Mouse (Mus musculus): ENCODE data around the gene Timeless. TPM values are rescaled to one million over a fixed set of nuclear protein-coding genes. Genes with fewer than 3 reads are reported as not detected.

The Timeless gene
- 69.7 and 106 TPM in 2 replicates for total RNA-seq (2012; rRNA removed)

DNA sequence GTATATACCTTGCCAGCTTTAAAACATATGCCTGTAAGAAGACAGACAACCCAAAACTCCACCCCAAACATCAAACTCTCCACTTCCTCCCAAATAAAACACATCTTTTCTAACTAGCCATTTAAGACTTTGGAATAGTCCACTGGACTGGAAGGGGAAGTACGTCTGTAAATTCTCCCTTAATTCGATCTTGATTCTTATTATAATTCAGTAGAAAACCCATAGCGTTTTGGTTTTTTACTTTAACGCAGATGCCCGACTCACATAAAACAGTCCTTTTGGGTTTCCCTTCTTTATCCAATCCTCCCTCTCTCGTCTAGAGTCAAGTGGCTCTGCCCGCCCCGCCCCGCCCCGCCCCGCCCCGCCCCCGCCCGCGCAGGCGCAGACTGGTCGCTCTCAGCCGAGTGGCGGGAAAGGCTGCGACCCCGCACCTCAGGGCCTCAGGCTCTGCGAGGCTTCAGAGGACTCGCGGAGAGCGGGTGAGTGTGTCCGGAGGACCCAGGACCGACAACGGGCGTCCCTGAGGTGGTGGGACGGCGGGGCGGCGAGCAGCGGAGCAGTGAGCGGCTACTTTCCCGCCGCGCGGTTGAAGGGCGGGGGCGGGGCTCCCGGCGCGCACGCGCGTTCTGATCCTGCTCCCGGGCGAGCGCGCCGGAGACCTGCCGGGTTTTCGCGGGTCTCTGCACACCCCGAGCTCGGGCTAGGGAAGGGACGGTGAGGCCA, at the start of gene Timeless:
Gene Timeless (plus strand): TSS at position 369 of the 723 bp plus-strand sequence.
- peak; percentile 65 for DNase-seq (ENCODE audit: low read depth, low spot score)
- H3K27ac ChIP-seq (ENCODE audit: insufficient read depth, low read depth, low read length, poor library complexity, severe bottlenecking), result peak within 1 kb of the TSS; percentile 99
- H3K9me3 ChIP-seq (ENCODE audit: control insufficient read depth, insufficient read depth, low read depth, low read length), result no peaks in the 10 kb centered on the region
- TF ChIP-seq ZC3H11A (IDR thresholded peaks at IDR 0.05; ENCODE audit: borderline replicate concordance, low read depth, low read length) (no peak), CHD2 (IDR thresholded peaks at IDR 0.05; ENCODE audit: low read depth, low read length) (no peak), MAFK (IDR thresholded peaks at IDR 0.05; ENCODE audit: insufficient read depth, low read depth, low read length) (no peak), HCFC1 (IDR thresholded peaks at IDR 0.05; ENCODE audit: borderline replicate concordance, insufficient read depth, low read length) (no peak), ZNF384 (IDR thresholded peaks at IDR 0.05; ENCODE audit: low read depth, low read length) (no peak)
- H3K4me3 ChIP-seq (ENCODE audit: insufficient read depth in 1 of 2, low read depth in 1 of 2, low read length in 2 of 2, poor library complexity in 1 of 2, severe bottlenecking in 1 of 2), result peak within 1 kb of the TSS; percentile 92 to 99
- in situ Hi-C loops (cut with MboI; ENCODE audit: low sequenced_read_pairs in 2 of 2, unreplicated experiment in 2 of 2), result no loop called here
- H3K9ac ChIP-seq (ENCODE audit: insufficient read depth, low read depth, low read length, poor library complexity, severe bottlenecking), result peak within 1 kb of the TSS; percentile 100
- peaks cover 13% of the 10 kb centered on the region for H3K36me3 ChIP-seq (ENCODE audit: control insufficient read depth, insufficient read depth, low read length, poor library complexity, severe bottlenecking)
- peaks cover 0 to 13% of the 10 kb centered on the region in 2 experiments; a peak in 2 of 4 replicates for H3K4me1 ChIP-seq (ENCODE audit: control insufficient read depth in 2 of 2, insufficient read depth in 2 of 2, low read length in 2 of 2, poor library complexity in 1 of 2)

DNA sequence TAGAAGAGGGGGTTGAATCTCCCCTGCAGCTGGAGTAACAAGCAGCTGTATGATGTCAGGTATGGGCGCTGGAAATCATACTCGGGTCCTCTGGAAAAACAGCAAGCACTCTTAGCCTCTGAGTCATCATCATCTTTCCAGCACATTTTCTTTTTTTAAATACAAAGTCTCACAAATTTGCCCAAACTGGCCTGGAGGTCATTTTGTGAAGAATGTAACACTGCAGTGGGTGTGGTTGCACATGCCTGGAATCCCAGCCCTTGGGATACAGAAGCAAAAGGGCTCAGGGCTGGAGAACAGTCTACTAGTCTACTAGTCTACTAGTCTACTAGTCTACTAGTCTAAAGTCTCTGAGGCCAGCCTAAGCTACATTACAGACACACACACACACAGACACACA, 47.6 kb upstream of the Timeless start:
- Histone ChIP-seq H3K9me3 (ENCODE audit: control insufficient read depth, insufficient read depth, low read depth, low read length) (no peaks in the 10 kb centered on the region), H3K36me3 (ENCODE audit: control insufficient read depth, insufficient read depth, low read length, poor library complexity, severe bottlenecking) (no peaks in the 10 kb centered on the region), H3K27ac (ENCODE audit: insufficient read depth, low read depth, low read length, poor library complexity, severe bottlenecking) (peak overlapping the region; percentile 77), H3K4me1 (ENCODE audit: control insufficient read depth in 2 of 2, insufficient read depth in 2 of 2, low read length in 2 of 2, poor library complexity in 1 of 2) (peaks cover 2 to 8% of the 10 kb centered on the region in 2 experiments; a peak in 3 of 4 replicates), H3K9ac (ENCODE audit: insufficient read depth, low read depth, low read length, poor library complexity, severe bottlenecking) (no peak overlapping the region), H3K4me3 (ENCODE audit: insufficient read depth in 1 of 2, low read depth in 1 of 2, low read length in 2 of 2, poor library complexity in 1 of 2, severe bottlenecking in 1 of 2) (no peak overlapping the region)
- DNase-seq (ENCODE audit: low read depth, low spot score), result no peak
- in situ Hi-C loops (cut with MboI; ENCODE audit: low sequenced_read_pairs in 2 of 2, unreplicated experiment in 2 of 2), result loop anchor here in 1 of 2 experiments (10.0 kb wide), 1 partner anchor 89 kb away; the partner anchor contains the start of gene Baz2a
- TF ChIP-seq ZNF384 (IDR thresholded peaks at IDR 0.05; ENCODE audit: low read depth, low read length) (no peak), CHD2 (IDR thresholded peaks at IDR 0.05; ENCODE audit: low read depth, low read length) (no peak), MAFK (IDR thresholded peaks at IDR 0.05; ENCODE audit: insufficient read depth, low read depth, low read length) (no peak), ZC3H11A (IDR thresholded peaks at IDR 0.05; ENCODE audit: borderline replicate concordance, low read depth, low read length) (no peak), HCFC1 (IDR thresholded peaks at IDR 0.05; ENCODE audit: borderline replicate concordance, insufficient read depth, low read length) (no peak)

DNA sequence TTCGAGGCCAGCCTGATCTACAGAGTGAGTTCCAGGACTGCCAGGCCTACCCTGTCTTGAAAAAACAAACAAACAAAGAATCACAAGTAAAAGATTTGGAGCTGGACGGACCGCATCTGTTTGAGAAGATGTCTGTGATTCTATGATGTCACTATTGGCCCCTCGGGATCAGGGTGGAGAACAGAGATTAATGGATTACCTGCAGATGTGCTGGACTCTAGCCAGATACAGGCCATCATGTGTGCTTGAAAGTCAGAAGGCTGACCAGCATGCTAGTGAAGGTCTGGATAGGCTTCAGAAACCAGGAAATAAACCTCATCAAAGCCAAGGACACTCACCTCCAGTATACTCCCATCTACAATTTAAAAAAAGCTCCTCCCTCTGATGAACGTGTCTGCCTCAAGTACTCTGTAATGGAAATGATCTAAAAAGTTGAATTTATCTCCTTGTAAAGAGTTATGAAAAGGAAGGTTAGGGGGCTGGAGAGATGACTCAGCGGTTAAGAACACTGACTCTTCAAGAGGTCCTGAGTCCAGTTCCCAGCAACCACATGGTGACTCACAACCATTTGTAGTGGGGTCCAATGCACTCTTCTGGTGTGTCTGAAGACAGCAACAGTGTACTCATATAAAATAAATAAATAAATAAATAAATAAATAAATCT, 46.5 kb upstream of the Timeless start:
- Histone ChIP-seq H3K27ac (ENCODE audit: insufficient read depth, low read depth, low read length, poor library complexity, severe bottlenecking) (peak overlapping the region; percentile 81), H3K9me3 (ENCODE audit: control insufficient read depth, insufficient read depth, low read depth, low read length) (no peaks in the 10 kb centered on the region), H3K9ac (ENCODE audit: insufficient read depth, low read depth, low read length, poor library complexity, severe bottlenecking) (peak overlapping the region; percentile 51; the same call in 1 of the 2 replicates), H3K4me3 (ENCODE audit: insufficient read depth in 1 of 2, low read depth in 1 of 2, low read length in 2 of 2, poor library complexity in 1 of 2, severe bottlenecking in 1 of 2) (0 out of 4 replicates have a peak overlapping the region, but pooled peaks of 1 of the 2 experiments have one; percentile 19), H3K4me1 (ENCODE audit: control insufficient read depth in 2 of 2, insufficient read depth in 2 of 2, low read length in 2 of 2, poor library complexity in 1 of 2) (peaks cover 2 to 7% of the 10 kb centered on the region in 2 experiments; a peak in 3 of 4 replicates), H3K36me3 (ENCODE audit: control insufficient read depth, insufficient read depth, low read length, poor library complexity, severe bottlenecking) (no peaks in the 10 kb centered on the region)
- TF ChIP-seq CHD2 (IDR thresholded peaks at IDR 0.05; ENCODE audit: low read depth, low read length) (no peak), MAFK (IDR thresholded peaks at IDR 0.05; ENCODE audit: insufficient read depth, low read depth, low read length) (no peak), ZNF384 (IDR thresholded peaks at IDR 0.05; ENCODE audit: low read depth, low read length) (no peak), ZC3H11A (IDR thresholded peaks at IDR 0.05; ENCODE audit: borderline replicate concordance, low read depth, low read length) (no peak), HCFC1 (IDR thresholded peaks at IDR 0.05; ENCODE audit: borderline replicate concordance, insufficient read depth, low read length) (no peak)
- DNase-seq (ENCODE audit: low read depth, low spot score), result no peak
- in situ Hi-C loops (cut with MboI; ENCODE audit: low sequenced_read_pairs in 2 of 2, unreplicated experiment in 2 of 2), result loop anchor here in 1 of 2 experiments (10.0 kb wide), 1 partner anchor 91 kb away; the partner anchor contains the start of gene Baz2a

- Histone ChIP-seq H3K4me1 (ENCODE audit: control insufficient read depth in 2 of 2, insufficient read depth in 2 of 2, low read length in 2 of 2, poor library complexity in 1 of 2) (peaks cover 2 to 7% of the 10 kb centered on the region in 2 experiments; a peak in 3 of 4 replicates), H3K9me3 (ENCODE audit: control insufficient read depth, insufficient read depth, low read depth, low read length) (no peaks in the 10 kb centered on the region), H3K27ac (ENCODE audit: insufficient read depth, low read depth, low read length, poor library complexity, severe bottlenecking) (peak overlapping the region; percentile 81; the same call in 1 of the 2 replicates), H3K36me3 (ENCODE audit: control insufficient read depth, insufficient read depth, low read length, poor library complexity, severe bottlenecking) (no peaks in the 10 kb centered on the region), H3K9ac (ENCODE audit: insufficient read depth, low read depth, low read length, poor library complexity, severe bottlenecking) (no peak overlapping the region), H3K4me3 (ENCODE audit: insufficient read depth in 1 of 2, low read depth in 1 of 2, low read length in 2 of 2, poor library complexity in 1 of 2, severe bottlenecking in 1 of 2) (no peak overlapping the region)
- peak; percentile 95 for DNase-seq (ENCODE audit: low read depth, low spot score)
- TF ChIP-seq ZC3H11A (IDR thresholded peaks at IDR 0.05; ENCODE audit: borderline replicate concordance, low read depth, low read length) (peak; percentile 63; the same call in 1 of the 2 replicates), CHD2 (IDR thresholded peaks at IDR 0.05; ENCODE audit: low read depth, low read length) (no peak), MAFK (IDR thresholded peaks at IDR 0.05; ENCODE audit: insufficient read depth, low read depth, low read length) (peak; percentile 8; the same call in 1 of the 2 replicates), ZNF384 (IDR thresholded peaks at IDR 0.05; ENCODE audit: low read depth, low read length) (no peak), HCFC1 (IDR thresholded peaks at IDR 0.05; ENCODE audit: borderline replicate concordance, insufficient read depth, low read length) (peak; percentile 21; the same call in 1 of the 2 replicates)
- in situ Hi-C loops (cut with MboI; ENCODE audit: low sequenced_read_pairs in 2 of 2, unreplicated experiment in 2 of 2), result loop anchor here in 1 of 2 experiments (10.0 kb wide), 1 partner anchor 91 kb away; the partner anchor contains the start of gene Baz2a
Measured at GRCm38 (mm10) chr10:128185959-128186358, 45.9 kb upstream of the Timeless start.
